Mouse (Mus musculus): ENCODE data around the gene Saa2. TPM values are rescaled to one million over a fixed set of nuclear protein-coding genes. Genes with fewer than 3 reads are reported as not detected.

The Saa2 gene
- total and polyA plus RNA-seq, 3 experiments = not detected

DNA sequence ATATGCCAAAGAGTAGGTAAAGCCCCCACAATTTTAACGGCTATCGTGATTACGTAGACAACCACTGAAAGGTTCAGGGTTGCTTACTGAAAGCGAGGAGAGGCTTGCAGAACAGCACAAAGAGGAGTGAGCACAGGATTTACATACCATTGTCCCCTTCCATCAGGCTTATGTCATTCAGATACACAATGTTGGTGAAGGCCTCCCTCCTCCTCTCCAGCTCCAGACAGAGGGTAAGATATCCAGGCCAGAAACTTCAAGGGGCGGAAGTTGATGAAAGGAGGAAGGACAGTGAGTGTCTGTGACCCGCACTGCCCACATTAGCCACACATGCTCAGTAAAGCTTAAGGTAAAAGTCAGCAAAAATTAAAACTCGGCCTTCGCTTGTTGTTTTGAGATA lies 13.1 kb downstream of the Saa2 start:
- in situ Hi-C loops (cut with MboI; ENCODE audit: low pct_ligation_motif_present, low pct_unique_long_range_greater_than_20kb, low sequenced_read_pairs) = loop anchor here (5.0 kb wide), 1 partner anchor 52 kb away; the partner anchor contains the start of gene Saal1
- no peaks in the 10 kb centered on the region for H3K27me3 ChIP-seq (replicated peaks)
- dilution Hi-C loops (cut with MboI; ENCODE audit: extremely low pct_ligation_motif_present, extremely low pct_unique_long_range_greater_than_20kb, low sequenced_read_pairs) = no loop called here
- H3K79me2 ChIP-seq (replicated peaks; ENCODE audit: control insufficient read depth, extremely low read depth, insufficient read depth, poor library complexity, severe bottlenecking) = no peaks in the 10 kb centered on the region
- no peak for DNase-seq (ENCODE audit: extremely low read depth)
- no peak overlapping the region for H3K27ac ChIP-seq (ENCODE audit: insufficient read depth, low read depth)
- H3K9me3 ChIP-seq (replicated peaks; ENCODE audit: low read length) = no peaks in the 10 kb centered on the region
- TF ChIP-seq CHD2 (IDR thresholded peaks at IDR 0.05; ENCODE audit: low read length) = no peak
- no peak for TF ChIP-seq MAFK (IDR thresholded peaks at IDR 0.05; ENCODE audit: insufficient replicate concordance, low read length)
- TF ChIP-seq MEF2A (IDR thresholded peaks at IDR 0.05; ENCODE audit: borderline replicate concordance, low read depth, low read length) = no peak
- TF ChIP-seq CTCF (conservative IDR thresholded peaks at IDR 0.05 in 1 of 2, IDR thresholded peaks at IDR 0.05 in 1 of 2; ENCODE audit: low read depth in 2 of 2, low read length in 2 of 2) = no peak
- TF ChIP-seq RCOR1 (conservative IDR thresholded peaks at IDR 0.05; ENCODE audit: low read depth, low read length) = no peak
- no peak for TF ChIP-seq NELFE (IDR thresholded peaks at IDR 0.05; ENCODE audit: low read depth, low read length)
- TF ChIP-seq MAZ (IDR thresholded peaks at IDR 0.05; ENCODE audit: low read depth, low read length) = no peak
- TF ChIP-seq GABPA (IDR thresholded peaks at IDR 0.05; ENCODE audit: insufficient replicate concordance, low read depth, low read length) = no peak
- H3K4me3 ChIP-seq (replicated peaks in 1 of 3; ENCODE audit: low read depth in 2 of 3, low read length in 2 of 3, poor library complexity in 1 of 3) = no peak overlapping the region
- no peaks in the 10 kb centered on the region for H3K4me1 ChIP-seq (ENCODE audit: control insufficient read depth in 1 of 2, insufficient read depth in 2 of 2)
- peaks cover 56 to 88% of the 10 kb centered on the region in 2 experiments for H3K36me3 ChIP-seq (replicated peaks in 1 of 2; ENCODE audit: control insufficient read depth in 1 of 2, insufficient read depth in 1 of 2, low read length in 1 of 2)
- H3K9ac ChIP-seq (ENCODE audit: insufficient read depth, low read depth) = no peak overlapping the region
- no peak overlapping the region for H3K4me2 ChIP-seq (ENCODE audit: insufficient read depth, low read depth, poor library complexity, severe bottlenecking)

DNA sequence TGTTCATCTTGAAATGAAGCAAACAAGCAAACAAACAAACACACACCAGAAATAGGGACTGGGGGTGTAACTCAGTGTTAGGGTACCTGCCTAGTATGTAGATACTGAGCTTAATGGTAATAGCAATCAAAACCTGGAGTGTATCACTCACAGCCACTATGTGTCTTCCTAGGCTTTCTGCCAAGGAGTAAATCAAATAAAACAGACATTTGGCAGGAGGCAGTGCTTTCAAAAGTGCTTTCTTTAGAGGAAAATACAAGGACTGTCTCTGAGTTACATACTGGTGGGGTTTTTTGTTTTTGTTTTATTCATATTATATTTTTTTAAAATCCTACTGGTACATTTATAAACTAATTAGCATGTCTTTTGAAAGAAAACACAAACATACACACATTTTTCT lies 15.8 kb downstream of the Saa2 start:
- in situ Hi-C loops (cut with MboI; ENCODE audit: low pct_ligation_motif_present, low pct_unique_long_range_greater_than_20kb, low sequenced_read_pairs) = loop anchor here (5.0 kb wide), 1 partner anchor 55 kb away; the partner anchor contains the start of gene Saal1
- Histone ChIP-seq H3K9ac (ENCODE audit: insufficient read depth, low read depth) (no peak overlapping the region), H3K4me1 (ENCODE audit: control insufficient read depth in 1 of 2, insufficient read depth in 2 of 2) (no peaks in the 10 kb centered on the region), H3K9me3 (replicated peaks; ENCODE audit: low read length) (no peaks in the 10 kb centered on the region), H3K27me3 (replicated peaks) (no peaks in the 10 kb centered on the region), H3K36me3 (replicated peaks in 1 of 2; ENCODE audit: control insufficient read depth in 1 of 2, insufficient read depth in 1 of 2, low read length in 1 of 2) (peaks cover 49 to 87% of the 10 kb centered on the region in 2 experiments), H3K4me2 (ENCODE audit: insufficient read depth, low read depth, poor library complexity, severe bottlenecking) (no peak overlapping the region), H3K27ac (ENCODE audit: insufficient read depth, low read depth) (no peak overlapping the region), H3K79me2 (replicated peaks; ENCODE audit: control insufficient read depth, extremely low read depth, insufficient read depth, poor library complexity, severe bottlenecking) (no peaks in the 10 kb centered on the region), H3K4me3 (replicated peaks in 1 of 3; ENCODE audit: low read depth in 2 of 3, low read length in 2 of 3, poor library complexity in 1 of 3) (no peak overlapping the region)
- no peak for DNase-seq (ENCODE audit: extremely low read depth)
- dilution Hi-C loops (cut with MboI; ENCODE audit: extremely low pct_ligation_motif_present, extremely low pct_unique_long_range_greater_than_20kb, low sequenced_read_pairs) = no loop called here
- no peak for TF ChIP-seq MAX (IDR thresholded peaks at IDR 0.05; ENCODE audit: low read length)
- TF ChIP-seq RAD21 (IDR thresholded peaks at IDR 0.05; ENCODE audit: low read depth, low read length) = no peak
- no peak for TF ChIP-seq CHD1 (IDR thresholded peaks at IDR 0.05; ENCODE audit: low read depth, low read length)
- no peak for TF ChIP-seq BHLHE40 (IDR thresholded peaks at IDR 0.05; ENCODE audit: low read depth, low read length)
- no peak for TF ChIP-seq E2F4 (IDR thresholded peaks at IDR 0.05; ENCODE audit: insufficient replicate concordance, low read depth, low read length)
- no peak for TF ChIP-seq RCOR1 (conservative IDR thresholded peaks at IDR 0.05; ENCODE audit: low read depth, low read length)
- TF ChIP-seq JUND (conservative IDR thresholded peaks at IDR 0.05; ENCODE audit: low read depth, low read length) = no peak
- no peak for TF ChIP-seq POLR2A (IDR thresholded peaks at IDR 0.05; ENCODE audit: low read depth, low read length)
- no peak for TF ChIP-seq ETS1 (conservative IDR thresholded peaks at IDR 0.05; ENCODE audit: low read depth, low read length)

Measured in CH12.LX (cell line).